Mouse (Mus musculus) liver, embryonic 11.5 days (tissue): Measurements from ENCODE around the gene Irak2. TPM values are rescaled to one million over a fixed set of nuclear protein-coding genes. Genes with fewer than 3 reads are reported as not detected.
"Not testable (repeated sequence)": the region's sequence is repeated elsewhere in the genome, so short reads cannot be mapped to it uniquely, and the experiment has no call there.

Source experiments
- ATAC-seq: fragments of 200-750 bp; cut with Nextera tagmentation; replicated peaks from 2 replicates; pipeline ENCODE4 v1.8.0; 2017; ENCODE audit warnings: moderate number of reproducible peaks, mild to moderate bottlenecking, moderate TSS enrichment, moderate library complexity; ENCODE audit not compliant: low FRiP score
- DNase-seq: peaks from one replicate; pipeline ENCODE4 v3.0.0-alpha.2; 2017; ENCODE audit warnings: low spot score
- H3K27ac ChIP-seq: fragments of 300-500 bp; sonication (generic); 2 replicates; pipeline ENCODE4 v1.5.1; 2014; ENCODE audit warnings: mild to moderate bottlenecking, low read depth, low read length, control low read depth
- H3K27me3 ChIP-seq: fragments of 300-500 bp; sonication (generic); replicated peaks from 2 replicates; pipeline ENCODE4 v1.6.1; 2014; ENCODE audit warnings: low read length, mixed read lengths; ENCODE audit not compliant: control insufficient read depth, insufficient read depth
- H3K36me3 ChIP-seq: fragments of 300-500 bp; sonication (generic); 2 replicates; pipeline ENCODE4 v1.6.1; 2014; ENCODE audit warnings: mild to moderate bottlenecking, low read length, moderate library complexity, mixed read lengths; ENCODE audit not compliant: control insufficient read depth, insufficient read depth
- H3K4me1 ChIP-seq: fragments of 300-500 bp; sonication (generic); replicated peaks from 2 replicates; pipeline ENCODE4 v1.6.1; 2014; ENCODE audit warnings: low read length, mixed read lengths; ENCODE audit not compliant: control insufficient read depth, insufficient read depth
- H3K4me2 ChIP-seq: fragments of 300-500 bp; sonication (generic); 2 replicates; pipeline ENCODE4 v1.6.1; 2014; ENCODE audit warnings: mild to moderate bottlenecking, control low read depth, moderate library complexity
- H3K4me3 ChIP-seq: fragments of 300-500 bp; sonication (generic); 2 replicates; pipeline ENCODE4 v1.5.1; 2014; ENCODE audit warnings: low read depth, low read length, control low read depth
- H3K9ac ChIP-seq: fragments of 300-500 bp; sonication (generic); 2 replicates; pipeline ENCODE4 v1.6.1; 2014; ENCODE audit warnings: low read depth, low read length, control low read depth
- H3K9me3 ChIP-seq: fragments of 300-500 bp; sonication (generic); 2 replicates; pipeline ENCODE4 v1.6.1; 2016; ENCODE audit warnings: low read length, inconsistent platforms, mixed read lengths; ENCODE audit not compliant: control insufficient read depth
- WGBS: fragments of 180-500 bp; shearing (Covaris S2); extraction: QIAGEN DNeasy Blood & Tissue Kit; methylation state at CpG from one replicate; pipeline ENCODE4 v1.1.7; 2014; 5-methylcytosine and 5-hydroxymethylcytosine counted together
- polyA plus RNA-seq: library from polyadenylated mRNA; unstranded; fragments of >200 nt; fragmentation: Nextera tagmentation; extraction: Ambion mirVana; gene quantifications from 2 replicates; pipeline ENCODE4 v1.2.1, GENCODE M21; 2014

Gene Irak2
- polyA plus RNA-seq, 1 experiment from 2014 or later = 14.8 TPM

DNA sequence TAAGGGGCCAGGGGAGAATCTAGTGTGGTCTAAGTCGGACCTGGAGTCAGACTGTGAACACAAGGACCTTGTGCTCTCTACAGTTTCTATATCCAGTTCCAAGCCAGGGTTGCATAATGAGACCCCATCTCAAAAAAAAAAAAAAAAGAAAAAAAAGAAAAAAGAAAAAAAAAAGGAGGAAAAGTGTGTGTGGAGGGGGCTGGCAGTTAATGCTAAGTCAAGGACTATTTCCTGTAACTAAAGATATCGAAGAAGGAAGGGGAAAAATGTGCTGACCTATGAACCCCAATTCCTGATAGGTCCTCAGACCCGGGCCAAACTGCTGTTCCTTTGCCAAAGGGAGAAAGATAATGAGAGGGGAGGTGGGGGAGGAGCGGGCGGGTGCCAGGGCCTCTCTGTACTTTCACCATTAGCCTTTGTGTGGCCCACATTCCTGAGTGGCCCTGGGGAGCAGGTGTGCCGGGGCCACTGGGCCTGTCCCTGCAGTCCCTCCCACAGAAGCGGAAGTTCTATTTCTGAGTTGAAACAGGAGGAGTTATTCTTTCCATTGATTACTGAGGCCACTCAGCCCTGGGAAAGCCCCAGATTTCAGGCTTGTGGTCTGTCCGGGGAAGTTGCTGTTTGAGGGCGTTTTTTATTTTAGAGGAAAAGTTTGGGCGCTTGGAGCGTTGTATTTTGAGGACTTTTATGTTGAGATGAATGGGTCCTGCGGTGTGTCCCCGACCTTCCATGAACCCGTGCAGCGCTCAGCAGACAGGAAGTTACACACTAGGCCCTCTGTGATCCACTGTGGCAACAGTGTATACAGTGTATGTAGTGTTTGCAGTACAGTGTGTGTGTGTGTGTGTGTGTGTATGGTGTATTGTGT is 30.3 kb downstream of the Irak2 start:
- H3K9ac ChIP-seq = no peak overlapping the region
- ATAC-seq (peak; percentile 63), DNase-seq (peak; percentile 58)
- no peaks in the 10 kb centered on the region for H3K36me3 ChIP-seq
- no peaks in the 10 kb centered on the region for H3K9me3 ChIP-seq
- H3K4me2 ChIP-seq = 0 out of 2 replicates have a peak overlapping the region, but pooled peaks have one; percentile 16
- peak overlapping the region; percentile 79 for H3K27ac ChIP-seq
- H3K27me3 ChIP-seq = no peaks in the 10 kb centered on the region
- WGBS = 31% methylated on average over 15 of the region's 15 CpGs
- H3K4me3 ChIP-seq = no peak overlapping the region
- H3K4me1 ChIP-seq = peaks cover 14% of the 10 kb centered on the region; the same call in 1 of the 2 replicates

DNA sequence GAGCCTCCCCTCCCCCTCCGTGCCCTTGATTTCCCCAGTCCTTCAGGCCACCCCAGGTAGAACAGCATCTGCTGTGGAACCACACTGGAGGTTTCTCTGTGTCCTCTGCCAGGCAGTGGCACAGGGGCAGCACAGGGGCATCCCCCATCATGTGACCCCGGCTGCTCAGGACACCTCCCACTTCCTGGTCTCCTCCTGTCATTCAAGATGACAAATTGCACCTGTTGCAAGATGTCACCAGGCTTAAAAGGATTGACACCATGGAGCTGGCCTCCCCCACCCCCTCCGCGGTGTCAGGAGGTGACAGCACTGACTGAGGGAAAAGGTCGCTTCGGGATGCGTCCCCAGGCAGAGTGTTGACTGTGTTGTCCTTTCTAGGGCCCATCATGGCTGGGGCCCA is 31.6 kb downstream of the Irak2 start:
- H3K4me1 ChIP-seq = peaks cover 14% of the 10 kb centered on the region; the same call in 1 of the 2 replicates
- H3K4me3 ChIP-seq = no peak overlapping the region
- 74% methylated on average over 7 of the region's 7 CpGs for WGBS
- no peaks in the 10 kb centered on the region for H3K27me3 ChIP-seq
- DNase-seq (no peak), ATAC-seq (no peak)
- H3K4me2 ChIP-seq = no peak overlapping the region; the same call in 1 of the 2 replicates
- H3K27ac ChIP-seq = no peak overlapping the region
- H3K36me3 ChIP-seq = no peaks in the 10 kb centered on the region
- H3K9ac ChIP-seq = no peak overlapping the region
- H3K9me3 ChIP-seq = no peaks in the 10 kb centered on the region

DNA sequence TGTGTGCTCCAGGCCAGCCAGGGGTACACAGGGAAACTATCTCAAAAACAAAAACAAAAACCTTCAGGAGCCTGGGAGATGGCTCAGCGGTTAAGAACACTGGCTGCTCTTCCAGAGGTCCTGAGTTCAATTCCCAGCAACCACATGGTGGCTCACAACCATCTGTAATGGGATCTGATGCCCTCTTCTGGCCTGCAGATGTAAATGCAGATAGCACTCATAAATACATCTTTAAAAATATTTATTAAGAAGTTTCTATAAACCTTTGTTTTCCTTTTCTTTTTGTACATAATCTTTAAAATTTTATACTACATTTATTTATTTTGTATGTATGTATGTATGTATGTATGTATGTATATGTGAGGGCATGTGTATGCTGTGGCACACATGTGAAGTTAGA is 33.8 kb downstream of the Irak2 start:
- H3K4me2 ChIP-seq, H3K4me3 ChIP-seq, DNase-seq, H3K27ac ChIP-seq, H3K27me3 ChIP-seq, H3K9me3 ChIP-seq, H3K9ac ChIP-seq, ATAC-seq, H3K36me3 ChIP-seq: not testable (repeated sequence)
- WGBS = 80% methylated on average over 1 of the region's 1 CpGs
- peaks cover 14% of the 10 kb centered on the region; the same call in 1 of the 2 replicates for H3K4me1 ChIP-seq

DNA sequence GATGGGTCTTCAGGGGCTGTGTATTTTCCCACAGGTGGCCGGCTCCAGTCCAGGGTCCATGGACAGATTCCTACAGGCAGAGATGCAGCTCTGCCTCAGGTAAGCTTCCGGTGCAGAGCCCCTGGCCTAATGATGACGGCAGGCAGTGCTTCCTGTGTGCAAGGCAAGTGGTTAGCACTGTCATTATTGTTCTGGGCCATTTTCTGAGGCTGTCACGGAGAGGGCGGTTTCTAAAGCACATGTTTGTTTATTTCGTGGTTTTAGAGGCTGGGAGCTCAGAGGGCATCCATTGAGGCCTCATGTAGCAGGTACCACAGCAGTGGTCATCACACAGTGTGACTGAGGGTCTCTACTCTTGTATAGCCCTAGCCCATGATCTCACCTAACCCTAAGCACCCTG is 34.7 kb downstream of the Irak2 start:
- no peak for ATAC-seq
- no peak for DNase-seq
- Histone ChIP-seq H3K9ac (no peak overlapping the region), H3K4me2 (no peak overlapping the region), H3K27ac (no peak overlapping the region), H3K36me3 (no peaks in the 10 kb centered on the region), H3K4me3 (no peak overlapping the region), H3K4me1 (peaks cover 14% of the 10 kb centered on the region; the same call in 1 of the 2 replicates), H3K27me3 (no peaks in the 10 kb centered on the region), H3K9me3 (no peaks in the 10 kb centered on the region)
- 67% methylated on average over 6 of the region's 6 CpGs for WGBS

DNA sequence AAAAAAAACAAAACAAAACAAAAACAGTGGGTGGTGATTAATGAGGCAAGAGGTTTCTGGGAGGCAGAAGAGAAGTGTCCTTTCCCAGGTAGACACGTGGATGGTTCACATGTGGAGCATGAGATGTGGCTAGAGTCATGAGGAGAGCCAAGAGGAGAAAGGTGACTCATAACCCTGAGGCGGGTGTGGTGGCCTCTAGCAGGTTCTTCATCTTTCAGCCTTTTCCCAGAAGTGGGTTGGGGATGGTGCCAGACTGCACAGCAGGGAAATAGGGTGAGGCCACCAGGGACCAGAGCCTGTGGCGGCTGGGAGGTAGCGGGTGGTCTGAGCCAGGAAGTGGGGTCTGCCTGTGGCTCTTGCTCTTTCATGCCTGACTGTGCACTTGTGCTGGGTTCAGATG is 37.0 kb downstream of the Irak2 start:
- ATAC-seq (no peak), DNase-seq (no peak)
- H3K4me2 ChIP-seq = no peak overlapping the region

DNA sequence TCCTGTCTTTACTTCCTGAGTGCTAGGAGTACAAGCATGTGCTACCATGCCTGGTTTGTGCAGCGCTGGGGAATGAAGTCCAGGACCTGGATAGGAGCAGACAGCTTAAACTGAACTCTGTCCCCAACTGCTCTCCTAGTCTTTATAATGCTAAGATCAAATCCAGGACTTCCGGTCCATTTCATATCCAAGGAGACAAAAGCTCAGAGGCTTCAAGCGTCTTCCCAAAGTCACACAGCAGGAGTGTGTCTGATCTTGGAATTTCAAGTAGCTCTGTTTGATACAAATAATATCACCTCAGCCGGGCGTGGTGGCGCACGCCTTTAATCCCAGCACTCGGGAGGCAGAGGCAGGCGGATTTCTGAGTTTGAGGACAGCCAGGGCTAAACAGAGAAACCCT is 37.7 kb downstream of the Irak2 start:
- Histone ChIP-seq H3K4me1 (peaks cover 1% of the 10 kb centered on the region; the same call in 1 of the 2 replicates), H3K27ac (no peak overlapping the region), H3K27me3 (no peaks in the 10 kb centered on the region), H3K4me3 (no peak overlapping the region), H3K9me3 (no peaks in the 10 kb centered on the region), H3K4me2 (no peak overlapping the region), H3K9ac (no peak overlapping the region), H3K36me3 (no peaks in the 10 kb centered on the region)
- 90% methylated on average over 9 of the region's 9 CpGs for WGBS
- DNase-seq (no peak), ATAC-seq (no peak)

More for the DNA sequence above, 37.0 kb downstream of the Irak2 start:
- no peak overlapping the region for H3K9ac ChIP-seq
- H3K4me1 ChIP-seq = no peaks in the 10 kb centered on the region
- H3K36me3 ChIP-seq = no peaks in the 10 kb centered on the region
- no peak overlapping the region for H3K4me3 ChIP-seq
- no peak overlapping the region for H3K27ac ChIP-seq
- no peaks in the 10 kb centered on the region for H3K9me3 ChIP-seq
- 80% methylated on average over 4 of the region's 4 CpGs for WGBS
- no peaks in the 10 kb centered on the region for H3K27me3 ChIP-seq

DNA sequence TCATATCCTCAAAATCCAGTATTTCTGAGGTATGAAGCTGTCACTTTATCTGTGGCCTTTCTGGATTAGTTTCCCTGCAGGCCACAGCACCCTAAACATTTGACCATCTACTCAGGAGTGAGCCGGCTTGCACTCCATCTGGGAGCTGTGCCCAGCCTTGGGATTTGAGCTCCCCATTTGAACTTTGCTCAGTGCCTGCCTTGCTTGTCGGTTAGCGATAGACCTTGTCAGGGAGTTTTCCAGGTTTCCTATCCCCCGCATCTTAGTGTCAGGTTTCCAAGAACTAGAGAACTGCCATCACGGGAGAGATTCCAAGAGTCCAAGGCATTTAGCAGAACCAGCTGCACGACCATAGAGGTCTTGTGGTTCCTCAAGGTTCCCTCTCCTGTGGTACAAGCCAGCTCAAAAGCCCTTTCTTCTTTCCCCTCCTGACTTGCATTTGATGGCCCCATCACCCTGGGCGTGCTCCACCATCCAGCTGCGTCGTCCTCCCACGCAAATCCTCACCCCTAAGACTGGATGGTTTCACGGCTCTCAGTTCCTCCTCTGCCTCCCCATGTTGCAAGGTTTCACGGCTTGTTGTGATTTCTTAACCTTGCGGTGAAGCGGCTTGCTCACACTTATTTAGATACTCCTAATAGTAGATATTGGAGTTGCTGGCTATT is 38.9 kb downstream of the Irak2 start:
- H3K27ac ChIP-seq = no peak overlapping the region
- 73% methylated on average over 14 of the region's 14 CpGs for WGBS
- no peak overlapping the region for H3K4me2 ChIP-seq
- no peak overlapping the region for H3K4me3 ChIP-seq
- peaks cover 5% of the 10 kb centered on the region; the same call in 1 of the 2 replicates for H3K4me1 ChIP-seq
- H3K9ac ChIP-seq = no peak overlapping the region
- no peaks in the 10 kb centered on the region for H3K9me3 ChIP-seq
- ATAC-seq (no peak), DNase-seq (no peak)
- H3K36me3 ChIP-seq = no peaks in the 10 kb centered on the region
- no peaks in the 10 kb centered on the region for H3K27me3 ChIP-seq

DNA sequence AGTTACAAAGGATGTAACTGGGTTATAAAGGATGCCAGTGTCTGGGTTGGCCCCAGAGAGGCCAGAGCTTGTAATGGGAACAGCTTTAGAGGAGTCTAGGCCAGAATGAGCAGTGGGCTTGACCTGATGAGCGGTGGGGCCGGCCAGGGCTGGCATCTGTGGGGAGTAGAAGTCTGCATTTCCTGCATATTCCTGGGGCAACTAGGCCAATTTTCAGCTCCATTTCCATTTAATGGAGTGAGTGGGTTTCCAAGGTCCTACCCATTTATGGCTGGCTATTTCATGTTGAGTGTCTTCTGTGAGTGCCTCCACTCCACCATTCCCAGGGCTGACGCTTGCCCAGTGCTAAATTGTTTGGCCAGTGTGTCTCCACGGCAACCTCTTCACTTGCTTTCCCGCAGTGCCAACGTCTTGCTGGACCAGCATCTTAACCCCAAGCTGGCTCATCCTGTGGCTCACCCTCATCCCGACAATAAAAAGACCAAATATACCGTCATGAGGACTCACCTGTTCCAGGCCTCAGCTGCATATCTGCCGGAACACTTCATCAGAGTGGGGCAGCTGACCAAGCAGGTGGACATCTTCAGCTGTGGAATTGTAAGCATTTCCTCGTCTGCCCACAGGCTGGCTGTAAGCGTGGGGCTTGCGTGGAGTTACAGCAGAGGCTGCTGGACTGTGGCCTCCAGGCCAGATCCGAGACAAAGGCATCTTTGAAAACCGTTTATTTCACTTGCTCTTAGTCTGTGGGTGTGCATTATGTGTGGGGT is 40.2 kb downstream of the Irak2 start:
- H3K27me3 ChIP-seq = no peaks in the 10 kb centered on the region
- H3K9ac ChIP-seq = no peak overlapping the region
- no peak overlapping the region for H3K4me3 ChIP-seq
- H3K36me3 ChIP-seq = no peaks in the 10 kb centered on the region
- H3K27ac ChIP-seq = no peak overlapping the region
- no peaks in the 10 kb centered on the region for H3K9me3 ChIP-seq
- peaks cover 5% of the 10 kb centered on the region; the same call in 1 of the 2 replicates for H3K4me1 ChIP-seq
- H3K4me2 ChIP-seq = no peak overlapping the region
- DNase-seq (no peak), ATAC-seq (no peak)
- 85% methylated on average over 14 of the region's 14 CpGs for WGBS
